Mouse (Mus musculus) thymus, adult 2 months (tissue): ENCODE measurements around the gene 4932438A13Rik.

Experiments used
- CTCF ChIP-seq: fragments of 200-500 bp; IDR thresholded peaks from 2 replicates; pipeline ENCODE4 v1.5.1; 2012; ENCODE audit warnings: mild to moderate bottlenecking, control low read depth, low read length, moderate library complexity, borderline replicate concordance; ENCODE audit not compliant: control insufficient read depth, poor library complexity, insufficient read depth; ENCODE audit errors: extremely low read depth
- POLR2A ChIP-seq: fragments of 200-500 bp; IDR thresholded peaks from 2 replicates; pipeline ENCODE4 v1.6.1; 2012; ENCODE audit warnings: mild to moderate bottlenecking, low read length, control low read depth, moderate library complexity; ENCODE audit not compliant: control insufficient read depth, poor library complexity, insufficient read depth; ENCODE audit errors: extremely low read depth

DNA sequence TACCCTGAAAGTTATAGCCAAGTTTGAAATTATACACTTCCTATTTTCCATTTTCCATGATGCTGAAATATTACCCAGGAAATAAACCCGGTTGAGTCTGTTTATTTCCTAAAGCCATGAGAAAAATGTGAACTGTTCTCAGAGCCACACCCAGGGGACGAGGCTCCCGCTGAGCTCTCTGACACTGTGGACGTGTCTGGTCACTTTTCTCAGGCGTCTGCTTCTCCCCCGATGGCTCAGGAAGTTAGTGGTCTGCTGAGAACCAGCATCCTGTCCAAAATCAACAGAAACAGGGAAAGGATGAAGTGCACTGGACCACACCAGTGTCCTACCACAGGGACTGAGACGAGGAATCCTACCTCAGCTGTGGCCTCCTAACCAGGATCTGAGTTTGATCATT is 43.5 kb upstream of the 4932438A13Rik start:
- no peak for TF ChIP-seq POLR2A
- TF ChIP-seq CTCF: no peak
